Mouse (Mus musculus) CH12.LX (cell line): ENCODE measurements around the gene Gng2. TPM values are rescaled to one million over a fixed set of nuclear protein-coding genes. Genes with fewer than 3 reads are reported as not detected.
A peak's percentile ranks its signal among the peaks of the same experiment; 100 is the strongest.

ENCODE experiments used
- DNase-seq: peaks from one replicate; pipeline ENCODE4 v3.0.0-alpha.2; 2013; ENCODE audit errors: extremely low read depth
- H3K27ac ChIP-seq: 2 replicates; pipeline ENCODE4 v1.5.1; 2012; ENCODE audit warnings: low read depth, mild to moderate bottlenecking, control low read depth, moderate library complexity; ENCODE audit not compliant: insufficient read depth
- H3K27me3 ChIP-seq: replicated peaks from 2 replicates; pipeline ENCODE3; 2012; ENCODE audit warnings: inconsistent platforms
- H3K36me3 ChIP-seq, 2 experiments: replicated peaks in 1 of 2; 2 replicates each; pipeline versions ENCODE3 to v1.6.1; 2012; ENCODE audit warnings: inconsistent platforms in 1 of 2, low read length in 1 of 2, mild to moderate bottlenecking in 1 of 2, mixed read lengths in 1 of 2, moderate library complexity in 1 of 2; ENCODE audit not compliant: control insufficient read depth in 1 of 2, insufficient read depth in 1 of 2
- H3K4me1 ChIP-seq, 2 experiments: 2 replicates each; pipeline ENCODE4 v1.6.1; 2012; ENCODE audit warnings: inconsistent platforms in 1 of 2, moderate library complexity in 1 of 2; ENCODE audit not compliant: insufficient read depth in 2 of 2, control insufficient read depth in 1 of 2
- H3K4me2 ChIP-seq: 2 replicates; pipeline ENCODE4 v1.6.1; 2012; ENCODE audit warnings: low read depth, mild to moderate bottlenecking, control low read depth; ENCODE audit not compliant: poor library complexity, insufficient read depth, severe bottlenecking
- H3K4me3 ChIP-seq, 3 experiments: fragments of 150-350 bp in 1 of 3; sonication (generic) in 1 of 3; replicated peaks in 1 of 3; 2 replicates each; pipeline versions ENCODE3 to v1.5.1; 2011 to 2012; ENCODE audit warnings: low read depth in 2 of 3, low read length in 2 of 3, mild to moderate bottlenecking in 2 of 3, moderate library complexity in 2 of 3, control low read depth in 1 of 3, improper control_type of control experiment in 1 of 3, inconsistent platforms in 1 of 3, mixed read lengths in 1 of 3; ENCODE audit not compliant: poor library complexity in 1 of 3
- H3K79me2 ChIP-seq: replicated peaks from 2 replicates; pipeline ENCODE4 v1.6.1; 2012; ENCODE audit warnings: mild to moderate bottlenecking, moderate library complexity; ENCODE audit not compliant: control insufficient read depth, poor library complexity, insufficient read depth, severe bottlenecking; ENCODE audit errors: extremely low read depth
- H3K9ac ChIP-seq: 2 replicates; pipeline ENCODE4 v1.6.1; 2012; ENCODE audit warnings: low read depth, mild to moderate bottlenecking, control low read depth, moderate library complexity; ENCODE audit not compliant: insufficient read depth
- H3K9me3 ChIP-seq: replicated peaks from 2 replicates; pipeline ENCODE3; 2012; ENCODE audit warnings: low read length, inconsistent platforms, mixed read lengths
- BHLHE40 ChIP-seq: IDR thresholded peaks from 2 replicates; pipeline ENCODE4 v1.6.1; 2011; ENCODE audit warnings: mild to moderate bottlenecking, low read depth, low read length, improper control_type of control experiment
- CHD2 ChIP-seq: IDR thresholded peaks from 2 replicates; pipeline ENCODE4 v1.6.1; 2011; ENCODE audit warnings: low read length, improper control_type of control experiment
- ELF1 ChIP-seq: IDR thresholded peaks from 2 replicates; pipeline ENCODE4 v1.6.1; 2014; ENCODE audit warnings: low read depth, mild to moderate bottlenecking, inconsistent platforms, low read length, improper control_type of control experiment
- EP300 ChIP-seq: IDR thresholded peaks from 2 replicates; pipeline ENCODE4 v1.6.1; 2011; ENCODE audit warnings: low read length, improper control_type of control experiment
- ETS1 ChIP-seq: conservative IDR thresholded peaks from 2 replicates; pipeline ENCODE4 v1.6.1; 2012; ENCODE audit warnings: low read depth, mild to moderate bottlenecking, inconsistent platforms, low read length, improper control_type of control experiment, moderate library complexity
- HCFC1 ChIP-seq: IDR thresholded peaks from 2 replicates; pipeline ENCODE4 v1.6.1; 2012; ENCODE audit warnings: low read depth, mild to moderate bottlenecking, inconsistent platforms, low read length, improper control_type of control experiment
- IRF4 ChIP-seq: IDR thresholded peaks from 2 replicates; pipeline ENCODE4 v1.6.1; 2014; ENCODE audit warnings: low read depth, mild to moderate bottlenecking, inconsistent platforms, low read length, improper control_type of control experiment
- KAT2A ChIP-seq: IDR thresholded peaks from 2 replicates; pipeline ENCODE4 v1.6.1; 2012; ENCODE audit warnings: low read length, improper control_type of control experiment, inconsistent platforms; ENCODE audit not compliant: insufficient replicate concordance
- MAX ChIP-seq: IDR thresholded peaks from 2 replicates; pipeline ENCODE4 v1.6.1; 2011; ENCODE audit warnings: low read length, improper control_type of control experiment
- MEF2A ChIP-seq: IDR thresholded peaks from 2 replicates; pipeline ENCODE4 v1.6.1; 2014; ENCODE audit warnings: low read depth, mild to moderate bottlenecking, inconsistent platforms, low read length, improper control_type of control experiment, borderline replicate concordance
- MXI1 ChIP-seq: IDR thresholded peaks from 2 replicates; pipeline ENCODE4 v1.6.1; 2011; ENCODE audit warnings: mild to moderate bottlenecking, low read depth, low read length, improper control_type of control experiment
- MYC ChIP-seq: IDR thresholded peaks from 2 replicates; pipeline ENCODE4 v1.6.1; 2011; ENCODE audit warnings: low read depth, mild to moderate bottlenecking, improper control_type of control experiment, low read length
- NELFE ChIP-seq: IDR thresholded peaks from 2 replicates; pipeline ENCODE4 v1.6.1; 2011; ENCODE audit warnings: low read depth, low read length, improper control_type of control experiment
- NRF1 ChIP-seq: IDR thresholded peaks from 2 replicates; pipeline ENCODE4 v1.6.1; 2014; ENCODE audit warnings: low read depth, mild to moderate bottlenecking, inconsistent platforms, low read length, improper control_type of control experiment, moderate library complexity
- PAX5 ChIP-seq: IDR thresholded peaks from 2 replicates; pipeline ENCODE4 v1.6.1; 2012; ENCODE audit warnings: low read length, inconsistent platforms, mixed read lengths
- POLR2A ChIP-seq: IDR thresholded peaks from 2 replicates; pipeline ENCODE4 v1.6.1; 2011; ENCODE audit warnings: low read depth, mild to moderate bottlenecking, improper control_type of control experiment, low read length
- RAD21 ChIP-seq: IDR thresholded peaks from 2 replicates; pipeline ENCODE4 v1.6.1; 2011; ENCODE audit warnings: low read depth, mild to moderate bottlenecking, low read length, improper control_type of control experiment, moderate library complexity
- RCOR1 ChIP-seq: conservative IDR thresholded peaks from 2 replicates; pipeline ENCODE4 v1.6.1; 2012; ENCODE audit warnings: low read depth, mild to moderate bottlenecking, inconsistent platforms, low read length, improper control_type of control experiment
- SIN3A ChIP-seq: IDR thresholded peaks from 2 replicates; pipeline ENCODE4 v1.6.1; 2012; ENCODE audit warnings: low read length, improper control_type of control experiment, inconsistent platforms
- SMC3 ChIP-seq: IDR thresholded peaks from 2 replicates; pipeline ENCODE4 v1.6.1; 2011; ENCODE audit warnings: low read depth, low read length, improper control_type of control experiment
- TCF12 ChIP-seq: IDR thresholded peaks from 2 replicates; pipeline ENCODE4 v1.6.1; 2014; ENCODE audit warnings: low read depth, mild to moderate bottlenecking, inconsistent platforms, low read length, improper control_type of control experiment
- UBTF ChIP-seq: IDR thresholded peaks from 2 replicates; pipeline ENCODE4 v1.6.1; 2012; ENCODE audit warnings: low read depth, mild to moderate bottlenecking, inconsistent platforms, low read length, improper control_type of control experiment, moderate library complexity
- ZKSCAN1 ChIP-seq: IDR thresholded peaks from 2 replicates; pipeline ENCODE4 v1.6.1; 2012; ENCODE audit warnings: low read depth, inconsistent platforms, low read length, improper control_type of control experiment, borderline replicate concordance
- ZMIZ1 ChIP-seq: IDR thresholded peaks from 2 replicates; pipeline ENCODE4 v1.6.1; 2012; ENCODE audit warnings: low read depth, mild to moderate bottlenecking, inconsistent platforms, low read length, improper control_type of control experiment
- ZNF384 ChIP-seq: IDR thresholded peaks from 2 replicates; pipeline ENCODE4 v1.6.1; 2012; ENCODE audit warnings: low read depth, low read length, improper control_type of control experiment, inconsistent platforms
- dilution Hi-C: fragments of 300-500 bp; cut with MboI; formaldehyde crosslinking; loops from 2 replicates; pipeline ENCODE4 v1.14.3; 2020; ENCODE audit warnings: low sequenced_read_pairs; ENCODE audit not compliant: extremely low pct_unique_long_range_greater_than_20kb, extremely low pct_ligation_motif_present
- in situ Hi-C: fragments of 300-500 bp; cut with MboI; formaldehyde crosslinking; loops from 3 replicates; pipeline ENCODE4 v1.14.3; 2019; ENCODE audit warnings: low sequenced_read_pairs, low pct_ligation_motif_present, low pct_unique_long_range_greater_than_20kb, mixed read lengths
- polyA plus RNA-seq: library from polyadenylated mRNA; unstranded; fragments of >175 nt; gene quantifications from 2 replicates; pipeline ENCODE4 v1.2.1, GENCODE M21; 2012; ENCODE audit warnings: low read depth; ENCODE audit not compliant: insufficient read length
- total RNA-seq, 2 experiments: library from RNA; depleted of rRNA; stranded (reverse); fragments of 300-350 nt in 1 of 2; fragments of >200 nt in 1 of 2; gene quantifications; 2 replicates each; pipeline ENCODE4 v1.2.3; 2012 to 2014

The Gng2 gene
- total and polyA plus RNA-seq, 3 experiments = 52.1 to 67.7 (median 63.4) TPM

DNA sequence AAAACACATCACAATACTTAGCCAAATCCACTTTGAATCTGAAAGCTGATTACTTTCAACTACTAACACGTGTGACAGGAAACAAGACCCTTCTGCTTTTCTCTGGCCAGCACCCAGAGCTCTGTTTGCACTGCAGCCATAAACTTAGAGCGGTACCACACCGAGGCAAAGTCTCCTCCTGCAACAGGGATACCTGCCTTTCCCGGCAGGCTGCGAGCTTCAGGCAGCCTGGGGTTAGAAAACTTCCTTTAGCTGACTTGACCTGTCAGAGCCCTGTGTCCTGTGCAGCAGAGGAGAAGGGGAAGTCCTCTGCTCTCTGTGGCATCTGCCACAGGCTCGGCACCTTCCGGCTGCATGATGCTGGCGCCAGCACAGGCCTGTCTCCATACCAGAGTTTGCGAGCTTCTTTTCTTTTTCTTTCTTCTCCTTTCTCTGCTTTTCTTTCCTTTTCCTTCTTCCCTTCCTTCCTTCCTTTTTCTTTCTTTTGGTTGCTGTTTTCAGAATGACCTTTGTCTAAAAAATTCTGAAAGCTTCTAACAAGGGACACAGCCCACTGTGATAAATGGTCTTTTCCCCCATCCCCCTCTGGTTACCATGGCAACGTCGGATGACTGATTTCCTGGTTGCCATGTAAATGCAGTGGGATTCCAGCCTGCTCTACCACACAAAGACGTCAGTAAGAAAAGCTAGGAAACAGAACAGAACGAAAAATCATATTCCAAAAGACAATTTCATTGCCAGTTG is 9.4 kb upstream of the Gng2 start:
- Histone ChIP-seq H3K4me2 (peak overlapping the region; percentile 79), H3K79me2 (no peaks in the 10 kb centered on the region), H3K9me3 (no peaks in the 10 kb centered on the region), H3K4me1 (peaks cover 9 to 24% of the 10 kb centered on the region in 2 experiments; a peak in 3 of 4 replicates), H3K36me3 (no peaks in the 10 kb centered on the region), H3K27ac (peak overlapping the region; percentile 96), H3K27me3 (no peaks in the 10 kb centered on the region), H3K9ac (peak overlapping the region; percentile 57), H3K4me3 (peak overlapping the region; percentile 42 to 56 (median 52))
- dilution Hi-C loops (no loop called here), in situ Hi-C loops (no loop called here)
- no peak for TF ChIP-seq RAD21
- peak; percentile 73 for TF ChIP-seq MXI1
- no peak; the same call in 1 of the 2 replicates for TF ChIP-seq ETS1
- TF ChIP-seq CHD2 = peak; percentile 85
- TF ChIP-seq TCF12 = peak; percentile 79
- TF ChIP-seq NRF1 = no peak
- no peak; the same call in 1 of the 2 replicates for TF ChIP-seq IRF4
- peak; percentile 38 for TF ChIP-seq MYC
- no peak for TF ChIP-seq ZKSCAN1
- TF ChIP-seq MEF2A = no peak
- no peak for TF ChIP-seq ZMIZ1
- TF ChIP-seq NELFE = 0 out of 2 replicates have a peak, but pooled peaks have one; percentile 24
- peak; percentile 80 for TF ChIP-seq BHLHE40
- no peak for TF ChIP-seq UBTF
- peak; percentile 48 for TF ChIP-seq POLR2A
- no peak for TF ChIP-seq PAX5
- no peak for TF ChIP-seq KAT2A
- TF ChIP-seq RCOR1 = no peak
- 0 out of 2 replicates have a peak, but pooled peaks have one; percentile 16 for TF ChIP-seq SMC3
- TF ChIP-seq SIN3A = peak; percentile 50; the same call in 1 of the 2 replicates
- TF ChIP-seq HCFC1 = peak; percentile 53; the same call in 1 of the 2 replicates
- 0 out of 2 replicates have a peak, but pooled peaks have one; percentile 53 for TF ChIP-seq EP300
- TF ChIP-seq ELF1 = peak; percentile 57
- TF ChIP-seq MAX = peak; percentile 76
- TF ChIP-seq ZNF384 = no peak
- peak; percentile 97 for DNase-seq
